Mouse (Mus musculus) limb, embryonic 11.5 days (tissue): ENCODE measurements around the gene Ninj1. TPM values are rescaled to one million over a fixed set of nuclear protein-coding genes. Genes with fewer than 3 reads are reported as not detected.

ENCODE experiments used
- ATAC-seq: fragments of 200-750 bp; cut with Nextera tagmentation; 2 replicates; pipeline ENCODE4 v1.8.0; 2017; ENCODE audit warnings: low read depth; ENCODE audit not compliant: insufficient number of reproducible peaks, low FRiP score, low TSS enrichment
- DNase-seq: peaks from one replicate; pipeline ENCODE4 v3.0.0-alpha.2; 2015; ENCODE audit warnings: low spot score
- H3K27ac ChIP-seq: fragments of 300-500 bp; sonication (generic); replicated peaks from 2 replicates; pipeline ENCODE4 v1.5.1; 2014; ENCODE audit warnings: low read depth, mild to moderate bottlenecking, low read length
- H3K27me3 ChIP-seq: fragments of 300-500 bp; sonication (generic); 2 replicates; pipeline ENCODE4 v1.6.1; 2014; ENCODE audit warnings: mild to moderate bottlenecking, low read length, mixed read lengths; ENCODE audit not compliant: control insufficient read depth, insufficient read depth
- H3K36me3 ChIP-seq: fragments of 300-500 bp; sonication (generic); 2 replicates; pipeline ENCODE4 v1.6.1; 2014; ENCODE audit warnings: mild to moderate bottlenecking, low read length, moderate library complexity, mixed read lengths; ENCODE audit not compliant: control insufficient read depth, insufficient read depth
- H3K4me1 ChIP-seq: fragments of 300-500 bp; sonication (generic); 2 replicates; pipeline ENCODE4 v1.6.1; 2014; ENCODE audit warnings: low read length, mixed read lengths; ENCODE audit not compliant: control insufficient read depth, insufficient read depth
- H3K4me2 ChIP-seq: fragments of 300-500 bp; sonication (generic); 2 replicates; pipeline ENCODE4 v1.6.1; 2014; ENCODE audit warnings: low read depth, mild to moderate bottlenecking, moderate library complexity; ENCODE audit not compliant: severe bottlenecking
- H3K4me3 ChIP-seq: fragments of 300-500 bp; sonication (generic); 2 replicates; pipeline ENCODE4 v1.5.1; 2014; ENCODE audit warnings: low read depth, low read length
- H3K9ac ChIP-seq: fragments of 300-500 bp; sonication (generic); 2 replicates; pipeline ENCODE4 v1.6.1; 2014; ENCODE audit warnings: mild to moderate bottlenecking, low read length
- H3K9me3 ChIP-seq: fragments of 300-500 bp; sonication (generic); 2 replicates; pipeline ENCODE4 v1.6.1; 2016; ENCODE audit warnings: low read length; ENCODE audit not compliant: control insufficient read depth
- WGBS: fragments of 180-500 bp; shearing (Covaris S2); extraction: QIAGEN DNeasy Blood & Tissue Kit; methylation state at CpG from one replicate; pipeline ENCODE4 v1.1.7; 2014; 5-methylcytosine and 5-hydroxymethylcytosine counted together
- polyA plus RNA-seq: library from polyadenylated mRNA; unstranded; fragments of >200 nt; fragmentation: Nextera tagmentation; extraction: Ambion mirVana; gene quantifications from 2 replicates; pipeline ENCODE4 v1.2.1, GENCODE M21; 2014

Ninj1 gene
- polyA plus RNA-seq, 1 experiment from 2014 or later, result 23.6 TPM

DNA sequence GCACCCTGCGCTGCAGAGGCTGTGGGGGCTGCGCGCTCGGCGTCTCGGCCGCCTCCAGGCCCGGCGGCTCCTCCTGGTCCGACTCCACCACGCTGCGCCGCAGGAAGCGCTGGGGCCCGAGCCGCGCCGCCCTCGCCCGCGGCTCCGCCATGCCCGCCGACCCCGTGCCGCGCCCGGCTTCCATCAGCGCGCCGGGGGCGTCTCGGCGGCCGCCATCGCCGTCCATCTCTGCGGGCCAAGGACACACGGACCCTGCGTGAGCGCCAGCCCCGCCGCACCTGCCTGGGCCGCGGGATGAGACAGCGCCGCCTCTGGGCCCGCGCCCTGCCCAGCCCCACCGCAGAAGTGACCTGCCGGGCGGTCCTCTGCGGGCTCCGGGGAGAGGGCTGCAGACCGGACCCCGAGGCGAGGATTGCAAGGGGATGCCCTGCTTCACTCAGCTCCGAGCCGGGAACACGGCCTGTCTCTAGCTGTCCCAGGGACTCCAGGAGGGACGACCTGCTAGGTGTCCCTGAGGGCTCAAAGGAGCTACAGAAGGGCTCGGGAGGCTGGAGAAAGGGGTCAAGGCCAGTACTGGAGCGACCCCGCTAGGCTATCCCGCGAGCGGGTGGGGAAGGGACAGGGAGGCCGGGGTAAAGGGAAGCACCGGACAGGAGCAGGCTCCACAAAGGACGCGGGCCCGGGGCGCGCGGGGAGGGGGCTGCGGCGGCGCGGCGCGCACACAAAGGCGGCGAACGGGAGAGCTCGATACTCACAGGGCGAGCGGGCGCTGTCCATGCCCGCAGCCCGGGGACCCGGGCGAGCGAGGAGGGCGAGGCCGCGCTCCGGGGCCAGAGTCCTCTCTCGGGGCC, 40.1 kb upstream of the Ninj1 start:
- peaks cover 13% of the 10 kb centered on the region for H3K4me1 ChIP-seq
- under 1% methylated on average over 82 of the region's 98 CpGs for WGBS
- H3K27me3 ChIP-seq, result peaks cover 57% of the 10 kb centered on the region
- no peaks in the 10 kb centered on the region for H3K9me3 ChIP-seq
- H3K9ac ChIP-seq, result peak overlapping the region; percentile 60
- H3K36me3 ChIP-seq, result no peaks in the 10 kb centered on the region
- DNase-seq, result peak; percentile 70
- H3K4me3 ChIP-seq, result peak overlapping the region; percentile 69
- H3K27ac ChIP-seq, result no peak overlapping the region
- H3K4me2 ChIP-seq, result peak overlapping the region; percentile 95
- ATAC-seq, result peak; percentile 45; the same call in 1 of the 2 replicates

DNA sequence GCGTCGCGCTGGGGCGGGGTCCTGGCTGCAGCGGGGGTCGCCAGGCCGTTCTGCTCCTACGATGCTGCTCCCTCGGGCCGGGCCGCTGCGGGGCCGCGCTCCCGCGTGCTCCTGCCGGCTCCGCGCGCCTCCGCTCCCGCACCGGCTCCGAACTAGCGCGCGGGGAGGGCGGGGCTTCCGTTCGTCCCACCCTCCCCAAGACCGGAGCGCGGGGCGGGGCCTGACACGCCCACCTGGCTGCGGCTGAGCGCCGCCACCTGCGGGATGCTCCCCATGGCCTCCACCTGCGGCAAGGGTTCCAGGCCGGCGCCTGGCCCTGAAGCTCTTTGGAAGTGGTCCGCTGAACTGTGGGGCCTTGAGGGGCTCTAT, 39.4 kb upstream of the Ninj1 start, which contains the start of gene Wnk2:
Wnk2 (minus strand) TSS at position 157 of the 369 bp plus-strand sequence.
- peak; percentile 27; the same call in 1 of the 2 replicates for ATAC-seq
- Histone ChIP-seq H3K36me3 (no peaks in the 10 kb centered on the region), H3K27ac (no peak within 1 kb of the TSS), H3K27me3 (peaks cover 57% of the 10 kb centered on the region), H3K4me3 (peak within 1 kb of the TSS; percentile 69), H3K9ac (peak within 1 kb of the TSS; percentile 60), H3K9me3 (no peaks in the 10 kb centered on the region), H3K4me2 (peak within 1 kb of the TSS; percentile 95), H3K4me1 (peaks cover 13% of the 10 kb centered on the region)
- under 1% methylated on average over 28 of the region's 43 CpGs for WGBS
- DNase-seq, result peak; percentile 73

DNA sequence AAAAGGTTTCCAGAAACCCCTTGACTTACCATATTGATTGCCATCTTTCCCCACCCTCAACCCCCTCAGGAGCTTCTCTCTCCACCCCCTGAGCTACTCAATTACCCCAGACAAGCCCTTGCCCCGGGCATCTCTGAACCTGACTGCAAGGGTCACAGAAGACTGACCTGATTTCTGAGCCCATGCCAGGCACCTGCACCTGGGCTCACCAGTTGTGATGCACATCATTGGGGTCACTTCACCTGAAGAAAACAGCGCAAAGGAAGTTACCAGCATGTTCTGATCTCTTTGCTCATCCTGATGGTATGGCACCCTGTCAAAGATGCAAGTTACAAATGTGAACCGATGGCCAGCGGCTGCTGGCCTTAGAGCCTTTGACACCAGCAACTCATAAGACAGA, 38.6 kb upstream of the Ninj1 start:
- Histone ChIP-seq H3K4me1 (peaks cover 13% of the 10 kb centered on the region), H3K9ac (no peak overlapping the region), H3K9me3 (no peaks in the 10 kb centered on the region), H3K36me3 (no peaks in the 10 kb centered on the region), H3K4me2 (no peak overlapping the region), H3K27me3 (peaks cover 55% of the 10 kb centered on the region), H3K27ac (no peak overlapping the region), H3K4me3 (no peak overlapping the region)
- no peak for DNase-seq
- WGBS, result 73% methylated on average over 4 of the region's 4 CpGs
- no peak for ATAC-seq

DNA sequence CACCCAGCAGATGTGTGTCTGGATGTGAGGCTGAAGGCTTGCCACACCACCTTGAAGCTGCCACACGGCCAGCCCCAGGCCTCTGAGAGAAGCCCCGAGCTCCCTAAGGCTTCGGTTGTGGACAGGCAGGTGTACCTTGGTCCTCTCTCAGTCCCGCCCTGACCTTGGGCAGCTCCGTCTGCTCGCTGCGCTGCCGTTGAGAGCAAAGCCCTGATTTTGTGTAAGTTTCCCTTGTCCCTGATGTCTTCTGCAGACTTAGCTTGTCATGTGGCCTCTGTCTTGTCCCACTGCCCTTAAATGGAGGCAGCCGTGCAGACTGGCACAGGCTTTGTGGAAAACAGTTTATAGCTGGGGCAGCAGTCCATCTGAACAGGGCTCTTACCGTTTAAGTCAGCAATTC, 33.3 kb upstream of the Ninj1 start:
- Histone ChIP-seq H3K4me3 (no peak overlapping the region), H3K36me3 (no peaks in the 10 kb centered on the region), H3K4me1 (no peaks in the 10 kb centered on the region), H3K9me3 (no peaks in the 10 kb centered on the region), H3K4me2 (no peak overlapping the region), H3K27me3 (peaks cover 6% of the 10 kb centered on the region; the same call in 1 of the 2 replicates), H3K27ac (no peak overlapping the region), H3K9ac (no peak overlapping the region)
- DNase-seq, result no peak
- 79% methylated on average over 10 of the region's 10 CpGs for WGBS
- ATAC-seq, result no peak

DNA sequence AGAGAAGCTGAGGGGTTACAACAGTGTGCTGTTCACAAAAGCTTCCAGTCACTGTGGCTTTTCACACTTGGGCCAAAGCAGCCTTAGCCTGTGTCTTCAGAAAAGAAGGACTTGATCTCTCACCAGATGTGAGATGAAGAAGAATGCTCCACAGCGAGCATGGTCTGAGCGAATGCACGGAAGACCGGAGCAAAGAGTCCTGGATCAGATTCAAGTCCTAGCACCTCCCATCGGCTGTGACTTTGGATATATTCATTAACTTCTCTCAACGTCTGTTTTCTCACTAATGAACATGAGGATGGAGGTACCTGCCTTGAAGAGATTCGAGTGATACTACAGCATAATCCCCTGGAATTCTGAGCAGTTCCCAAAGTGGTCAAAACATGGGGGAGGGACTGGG, 32.7 kb upstream of the Ninj1 start:
- Histone ChIP-seq H3K9ac (no peak overlapping the region), H3K4me3 (no peak overlapping the region), H3K27me3 (peaks cover 2% of the 10 kb centered on the region; the same call in 1 of the 2 replicates), H3K4me2 (no peak overlapping the region), H3K27ac (no peak overlapping the region), H3K36me3 (no peaks in the 10 kb centered on the region), H3K4me1 (no peaks in the 10 kb centered on the region), H3K9me3 (no peaks in the 10 kb centered on the region)
- no peak for DNase-seq
- no peak for ATAC-seq
- 64% methylated on average over 7 of the region's 7 CpGs for WGBS

DNA sequence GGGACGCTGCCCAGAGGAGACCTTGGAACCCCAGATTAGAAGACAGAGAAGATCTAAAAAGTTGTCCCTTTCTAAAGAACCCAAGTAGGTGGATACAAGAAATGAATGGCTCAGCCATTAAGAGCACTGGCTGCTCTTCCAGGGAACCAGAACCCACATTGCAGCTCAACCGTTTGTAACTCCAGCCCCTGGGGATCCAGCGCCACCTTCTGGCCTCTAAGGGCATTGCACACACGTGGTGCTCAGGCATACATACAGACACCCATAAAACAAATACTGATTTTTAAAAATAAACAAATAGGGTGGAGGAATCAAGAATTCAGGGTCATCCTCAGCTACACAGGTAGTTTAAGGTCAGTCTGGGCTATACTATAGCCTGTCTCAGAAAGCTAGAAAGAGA, 30.6 kb upstream of the Ninj1 start:
- ATAC-seq, result no peak
- no peaks in the 10 kb centered on the region for H3K9me3 ChIP-seq
- H3K9ac ChIP-seq, result no peak overlapping the region
- H3K27me3 ChIP-seq, result no peaks in the 10 kb centered on the region
- no peaks in the 10 kb centered on the region for H3K4me1 ChIP-seq
- 79% methylated on average over 4 of the region's 4 CpGs for WGBS
- no peak overlapping the region for H3K4me3 ChIP-seq
- H3K27ac ChIP-seq, result no peak overlapping the region
- H3K4me2 ChIP-seq, result no peak overlapping the region
- no peaks in the 10 kb centered on the region for H3K36me3 ChIP-seq
- DNase-seq, result no peak

DNA sequence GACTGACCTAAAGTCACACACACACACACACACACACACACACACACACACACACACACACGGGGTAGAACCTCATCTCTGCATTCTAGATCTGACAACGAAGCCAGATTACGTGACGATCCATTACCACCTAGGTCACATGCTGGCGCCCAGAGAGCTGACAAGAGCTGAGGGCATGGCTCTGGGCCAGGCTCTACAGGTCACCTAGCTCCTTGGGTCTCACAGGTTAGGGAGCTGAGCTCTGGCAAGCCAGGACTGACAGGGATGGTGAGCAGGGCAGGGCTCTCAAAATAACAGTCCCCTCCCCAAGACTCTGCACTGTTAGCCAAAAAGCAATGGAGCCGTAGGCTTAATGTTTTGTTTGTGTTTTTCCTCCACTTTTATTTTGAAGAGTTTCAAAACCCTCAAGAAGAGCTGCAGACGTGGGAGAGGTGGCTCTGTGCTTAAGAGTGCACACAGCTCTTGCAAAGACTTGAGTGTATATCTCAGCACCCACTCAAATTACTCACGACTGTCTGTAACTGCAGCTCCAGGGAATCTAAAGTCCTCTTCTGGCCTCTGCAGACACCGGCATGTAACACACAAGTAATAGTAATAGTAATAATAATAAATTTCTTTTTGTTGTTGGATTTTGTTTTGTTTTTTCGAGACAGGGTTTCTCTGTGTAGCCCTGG, 29.1 kb upstream of the Ninj1 start:
- no peak overlapping the region for H3K9ac ChIP-seq
- 75% methylated on average over 10 of the region's 10 CpGs for WGBS

DNA sequence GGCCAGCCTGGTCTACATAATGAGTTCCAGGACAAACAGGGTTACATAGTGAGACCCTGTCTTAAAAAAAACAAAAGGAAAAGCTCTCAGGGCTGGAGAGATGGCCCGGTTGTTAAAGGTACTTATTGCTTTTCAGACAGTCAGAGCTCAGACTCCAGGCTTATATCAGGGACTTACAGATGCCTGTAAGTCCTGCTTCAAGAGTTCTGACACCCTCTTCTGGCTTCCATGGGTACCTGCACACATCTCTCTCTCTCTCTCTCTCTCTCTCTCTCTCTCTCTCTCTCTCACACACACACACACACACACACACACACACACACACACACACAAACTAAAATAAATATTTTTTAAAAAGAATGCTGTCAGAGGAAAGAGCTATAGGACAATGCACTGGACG, 26.0 kb upstream of the Ninj1 start:
- Histone ChIP-seq H3K4me2 (no peak overlapping the region), H3K4me1 (no peaks in the 10 kb centered on the region), H3K4me3 (no peak overlapping the region), H3K27ac (no peak overlapping the region), H3K27me3 (no peaks in the 10 kb centered on the region), H3K9ac (no peak overlapping the region), H3K36me3 (no peaks in the 10 kb centered on the region), H3K9me3 (no peaks in the 10 kb centered on the region)
- 67% methylated on average over 2 of the region's 2 CpGs for WGBS
- DNase-seq (no peak), ATAC-seq (no peak)

More for the DNA sequence above, 29.1 kb upstream of the Ninj1 start:
- no peaks in the 10 kb centered on the region for H3K36me3 ChIP-seq
- DNase-seq, result no peak
- no peaks in the 10 kb centered on the region for H3K9me3 ChIP-seq
- H3K4me3 ChIP-seq, result no peak overlapping the region
- H3K4me1 ChIP-seq, result no peaks in the 10 kb centered on the region
- ATAC-seq, result no peak
- H3K27ac ChIP-seq, result no peak overlapping the region
- no peak overlapping the region for H3K4me2 ChIP-seq
- no peaks in the 10 kb centered on the region for H3K27me3 ChIP-seq
